Mouse (Mus musculus): ENCODE results near the gene Cd164l2. TPM values are rescaled to one million over a fixed set of nuclear protein-coding genes. Genes with fewer than 3 reads are reported as not detected.

Cd164l2 gene
- polyA plus RNA-seq, 1 experiment from 2014 or later: 0.13 TPM

DNA sequence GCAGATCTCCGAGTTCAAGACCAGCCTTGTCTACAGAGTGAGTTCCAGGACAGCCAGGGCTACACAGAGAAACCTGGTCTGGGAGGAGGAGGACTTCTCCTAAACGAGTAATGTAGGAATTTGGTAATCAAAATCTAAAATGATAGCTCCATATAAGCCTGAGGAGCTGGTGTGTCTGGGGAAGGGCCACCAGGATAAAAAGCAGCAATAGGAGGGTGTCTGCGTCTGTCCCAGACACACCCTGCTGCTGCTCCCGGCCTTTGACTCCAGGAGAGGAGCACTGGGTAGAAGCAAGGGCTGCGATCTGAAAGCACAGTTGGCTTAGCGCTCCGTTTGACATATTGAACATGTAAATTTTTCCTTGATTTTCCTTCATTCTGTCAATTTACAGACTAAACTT lies 36.7 kb upstream of the Cd164l2 start:
- H3K4me2 ChIP-seq (ENCODE audit: low read depth, low read length): no peak overlapping the region
- no peaks in the 10 kb centered on the region for H3K9me3 ChIP-seq (replicated peaks; ENCODE audit: control insufficient read depth, low read length)
- WGBS (ENCODE audit: insufficient replicate concordance): 66% methylated on average over 7 of the region's 7 CpGs
- no peak overlapping the region for H3K9ac ChIP-seq (ENCODE audit: low read depth, low read length)
- no peaks in the 10 kb centered on the region for H3K27me3 ChIP-seq (ENCODE audit: control insufficient read depth, insufficient read depth, low read depth, low read length)
- peak overlapping the region; percentile 34; the same call in 1 of the 2 replicates for H3K27ac ChIP-seq (ENCODE audit: low read length)
- peaks cover 2% of the 10 kb centered on the region; the same call in 1 of the 2 replicates for H3K36me3 ChIP-seq (ENCODE audit: control insufficient read depth, insufficient read depth)
- H3K4me1 ChIP-seq (ENCODE audit: control insufficient read depth, low read depth, low read length): peaks cover 37% of the 10 kb centered on the region
- no peak overlapping the region for H3K4me3 ChIP-seq (ENCODE audit: low read depth, low read length)
- ATAC-seq (ENCODE audit: low read depth): no peak

DNA sequence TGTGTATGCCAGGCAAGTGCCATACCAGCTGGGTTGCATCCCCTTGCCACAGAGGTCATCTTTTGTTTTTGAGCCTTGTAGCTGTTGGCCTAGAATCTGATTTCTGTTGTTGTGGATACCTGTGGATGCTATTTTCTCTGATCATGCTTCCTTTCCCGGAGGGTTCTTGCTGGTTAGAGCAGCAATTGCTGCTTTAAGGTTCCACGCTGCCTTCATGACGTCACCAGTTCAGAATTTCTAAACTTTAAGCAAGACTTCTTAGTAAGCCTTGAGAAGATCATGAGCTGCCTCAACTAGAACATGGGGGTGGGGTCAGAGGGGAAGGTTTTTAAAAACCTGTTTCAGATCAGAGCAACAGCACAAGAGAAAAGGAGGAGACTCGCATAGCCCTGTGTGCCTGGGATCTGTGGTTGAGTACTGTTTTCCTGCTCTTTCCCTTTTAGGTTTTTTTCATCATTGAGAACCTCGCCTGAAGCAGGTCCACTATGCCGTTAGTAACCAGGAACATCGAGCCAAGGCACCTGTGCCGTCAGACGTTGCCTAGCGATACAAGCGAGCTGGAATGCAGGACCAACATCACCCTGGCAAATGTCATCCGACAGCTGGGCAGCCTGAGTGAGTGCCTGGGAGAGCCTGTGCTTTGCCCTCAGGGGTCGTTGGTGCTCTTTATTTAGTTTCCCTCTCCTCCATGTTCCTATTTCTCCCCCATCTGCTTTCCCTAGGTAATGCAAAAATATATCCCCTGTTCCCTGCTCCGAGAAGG lies 35.8 kb upstream of the Cd164l2 start:
- H3K4me2 ChIP-seq (ENCODE audit: low read depth, low read length): no peak overlapping the region
- no peak overlapping the region for H3K9ac ChIP-seq (ENCODE audit: low read depth, low read length)
- no peak overlapping the region for H3K4me3 ChIP-seq (ENCODE audit: low read depth, low read length)
- peaks cover 37% of the 10 kb centered on the region for H3K4me1 ChIP-seq (ENCODE audit: control insufficient read depth, low read depth, low read length)
- no peak overlapping the region for H3K27ac ChIP-seq (ENCODE audit: low read length)
- 75% methylated on average over 14 of the region's 14 CpGs for WGBS (ENCODE audit: insufficient replicate concordance)
- H3K27me3 ChIP-seq (ENCODE audit: control insufficient read depth, insufficient read depth, low read depth, low read length): no peaks in the 10 kb centered on the region
- ATAC-seq (ENCODE audit: low read depth): no peak
- no peaks in the 10 kb centered on the region for H3K9me3 ChIP-seq (replicated peaks; ENCODE audit: control insufficient read depth, low read length)
- H3K36me3 ChIP-seq (ENCODE audit: control insufficient read depth, insufficient read depth): peaks cover 4% of the 10 kb centered on the region; the same call in 1 of the 2 replicates

DNA sequence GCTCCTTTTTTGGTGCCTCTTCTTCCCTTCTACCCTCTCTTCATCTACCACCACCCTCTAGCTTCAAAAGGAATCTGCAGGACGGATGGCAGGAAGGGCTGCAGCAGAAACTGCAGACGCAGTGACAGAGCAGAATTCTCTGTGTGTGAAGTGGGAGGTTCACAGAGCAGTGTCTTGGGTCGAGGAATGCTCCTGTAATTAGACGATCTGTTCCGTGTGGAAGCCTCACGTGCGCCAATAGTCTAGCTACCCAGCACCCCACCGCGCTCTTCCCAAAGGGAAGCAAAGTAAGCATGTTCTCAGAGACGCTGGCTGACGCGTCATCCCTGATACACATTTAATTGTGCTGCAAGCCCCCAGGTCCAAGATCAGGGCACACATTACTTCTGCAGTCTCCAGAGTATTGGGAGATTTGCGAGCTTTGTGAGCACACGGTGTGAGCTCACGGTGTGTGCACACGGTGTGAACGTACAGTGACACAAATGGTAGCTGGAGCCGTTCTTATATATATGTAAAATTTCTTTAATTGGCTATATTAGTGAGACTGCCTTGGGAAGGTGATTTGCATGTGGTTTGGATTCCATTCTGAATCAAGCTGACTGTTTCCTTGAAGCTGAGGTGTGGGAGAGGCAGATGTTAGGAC lies 35.0 kb upstream of the Cd164l2 start:
- H3K9me3 ChIP-seq (replicated peaks; ENCODE audit: control insufficient read depth, low read length): no peaks in the 10 kb centered on the region
- H3K36me3 ChIP-seq (ENCODE audit: control insufficient read depth, insufficient read depth): peaks cover 4% of the 10 kb centered on the region; the same call in 1 of the 2 replicates
- 85% methylated on average over 18 of the region's 18 CpGs for WGBS (ENCODE audit: insufficient replicate concordance)
- peak overlapping the region; percentile 76 for H3K27ac ChIP-seq (ENCODE audit: low read length)
- no peak overlapping the region for H3K9ac ChIP-seq (ENCODE audit: low read depth, low read length)
- H3K27me3 ChIP-seq (ENCODE audit: control insufficient read depth, insufficient read depth, low read depth, low read length): no peaks in the 10 kb centered on the region
- no peak overlapping the region for H3K4me2 ChIP-seq (ENCODE audit: low read depth, low read length)
- no peak for ATAC-seq (ENCODE audit: low read depth)
- H3K4me1 ChIP-seq (ENCODE audit: control insufficient read depth, low read depth, low read length): peaks cover 37% of the 10 kb centered on the region
- H3K4me3 ChIP-seq (ENCODE audit: low read depth, low read length): no peak overlapping the region

DNA sequence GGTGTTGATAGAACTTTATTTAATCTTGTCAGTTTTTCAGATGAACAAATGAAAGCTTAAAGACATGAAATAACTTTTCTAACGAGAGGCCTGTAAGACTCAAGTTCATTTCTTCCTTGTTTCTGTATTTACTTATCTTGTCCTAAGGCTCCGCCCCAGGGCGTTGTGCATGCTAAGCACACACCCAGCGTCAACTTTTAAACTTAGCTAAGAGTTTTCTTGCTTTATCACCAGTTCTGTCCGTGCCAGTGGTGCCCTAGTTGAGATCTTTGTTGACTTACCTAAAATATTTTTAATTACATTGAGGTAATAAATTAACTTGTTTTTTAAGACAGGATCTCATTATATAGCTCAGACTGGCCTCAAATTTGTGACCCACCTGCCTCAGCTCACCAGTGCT lies 33.6 kb upstream of the Cd164l2 start:
- H3K4me1 ChIP-seq (ENCODE audit: control insufficient read depth, low read depth, low read length): peaks cover 32% of the 10 kb centered on the region
- no peak overlapping the region for H3K4me3 ChIP-seq (ENCODE audit: low read depth, low read length)
- no peaks in the 10 kb centered on the region for H3K27me3 ChIP-seq (ENCODE audit: control insufficient read depth, insufficient read depth, low read depth, low read length)
- H3K36me3 ChIP-seq (ENCODE audit: control insufficient read depth, insufficient read depth): peaks cover 4% of the 10 kb centered on the region; the same call in 1 of the 2 replicates
- H3K4me2 ChIP-seq (ENCODE audit: low read depth, low read length): peak overlapping the region; percentile 42
- H3K9ac ChIP-seq (ENCODE audit: low read depth, low read length): no peak overlapping the region
- H3K9me3 ChIP-seq (replicated peaks; ENCODE audit: control insufficient read depth, low read length): no peaks in the 10 kb centered on the region
- 18% methylated on average over 5 of the region's 5 CpGs for WGBS (ENCODE audit: insufficient replicate concordance)
- peak overlapping the region; percentile 76 for H3K27ac ChIP-seq (ENCODE audit: low read length)
- peak; percentile 86 for ATAC-seq (ENCODE audit: low read depth)

DNA sequence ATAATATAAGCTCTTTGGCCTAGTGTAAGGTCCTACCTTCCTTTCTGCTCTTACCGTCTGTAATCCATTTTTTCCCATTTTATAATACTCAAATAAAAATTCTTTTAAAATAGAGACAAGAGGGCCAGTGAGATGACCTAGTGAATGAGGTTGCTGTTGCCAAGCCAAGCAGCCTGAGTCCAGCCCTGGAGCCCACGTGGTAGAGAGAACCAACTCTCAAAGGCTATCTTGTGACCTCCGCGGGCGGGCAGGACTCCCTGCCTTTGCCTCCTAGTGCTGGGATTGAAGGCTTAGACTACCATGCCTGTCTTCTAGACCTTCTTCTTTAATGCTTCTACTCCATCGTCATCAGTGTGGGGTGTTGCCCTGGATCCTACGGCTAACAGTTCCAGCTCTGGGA lies 32.7 kb upstream of the Cd164l2 start:
- H3K27ac ChIP-seq (ENCODE audit: low read length): no peak overlapping the region
- H3K9ac ChIP-seq (ENCODE audit: low read depth, low read length): no peak overlapping the region
- H3K4me1 ChIP-seq (ENCODE audit: control insufficient read depth, low read depth, low read length): peaks cover 30% of the 10 kb centered on the region
- peaks cover 4% of the 10 kb centered on the region; the same call in 1 of the 2 replicates for H3K36me3 ChIP-seq (ENCODE audit: control insufficient read depth, insufficient read depth)
- no peaks in the 10 kb centered on the region for H3K9me3 ChIP-seq (replicated peaks; ENCODE audit: control insufficient read depth, low read length)
- 87% methylated on average over 7 of the region's 7 CpGs for WGBS (ENCODE audit: insufficient replicate concordance)
- no peak overlapping the region for H3K4me3 ChIP-seq (ENCODE audit: low read depth, low read length)
- H3K27me3 ChIP-seq (ENCODE audit: control insufficient read depth, insufficient read depth, low read depth, low read length): no peaks in the 10 kb centered on the region
- no peak overlapping the region for H3K4me2 ChIP-seq (ENCODE audit: low read depth, low read length)
- no peak for ATAC-seq (ENCODE audit: low read depth)

DNA sequence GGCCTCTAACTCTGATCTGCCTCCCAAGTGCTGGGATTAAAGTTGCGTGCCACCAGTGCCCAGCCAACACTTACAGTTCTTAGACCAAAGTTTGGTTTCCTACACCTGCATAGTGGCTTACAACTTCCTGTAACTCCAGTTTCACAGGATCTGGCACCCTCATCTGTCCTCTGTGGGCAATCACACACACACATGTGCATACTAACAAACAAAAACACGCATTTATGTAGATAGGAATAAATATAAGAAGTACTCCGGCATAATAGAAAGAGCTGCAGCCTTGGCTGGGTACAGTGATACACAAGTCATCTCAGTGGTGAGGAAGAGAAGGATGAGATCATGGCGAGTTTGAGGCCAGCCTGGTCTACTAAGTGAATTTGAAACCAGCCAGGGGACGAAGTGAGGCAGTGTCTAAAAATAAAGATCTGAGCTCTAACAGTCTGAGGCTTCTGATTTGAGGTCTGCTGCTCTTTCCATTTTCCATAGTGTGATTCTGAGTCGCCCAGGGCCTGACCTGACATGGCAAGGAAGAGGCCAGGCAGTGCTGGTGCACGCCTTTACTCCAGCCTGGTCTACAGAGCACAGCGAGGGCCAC lies 29.4 kb upstream of the Cd164l2 start:
- ATAC-seq (ENCODE audit: low read depth): no peak
- Histone ChIP-seq H3K36me3 (ENCODE audit: control insufficient read depth, insufficient read depth) (peaks cover 24% of the 10 kb centered on the region), H3K4me2 (ENCODE audit: low read depth, low read length) (no peak overlapping the region), H3K9ac (ENCODE audit: low read depth, low read length) (no peak overlapping the region), H3K4me1 (ENCODE audit: control insufficient read depth, low read depth, low read length) (peaks cover 16% of the 10 kb centered on the region), H3K9me3 (replicated peaks; ENCODE audit: control insufficient read depth, low read length) (no peaks in the 10 kb centered on the region), H3K27me3 (ENCODE audit: control insufficient read depth, insufficient read depth, low read depth, low read length) (no peaks in the 10 kb centered on the region), H3K27ac (ENCODE audit: low read length) (no peak overlapping the region), H3K4me3 (ENCODE audit: low read depth, low read length) (no peak overlapping the region)
- 84% methylated on average over 8 of the region's 8 CpGs for WGBS (ENCODE audit: insufficient replicate concordance)

DNA sequence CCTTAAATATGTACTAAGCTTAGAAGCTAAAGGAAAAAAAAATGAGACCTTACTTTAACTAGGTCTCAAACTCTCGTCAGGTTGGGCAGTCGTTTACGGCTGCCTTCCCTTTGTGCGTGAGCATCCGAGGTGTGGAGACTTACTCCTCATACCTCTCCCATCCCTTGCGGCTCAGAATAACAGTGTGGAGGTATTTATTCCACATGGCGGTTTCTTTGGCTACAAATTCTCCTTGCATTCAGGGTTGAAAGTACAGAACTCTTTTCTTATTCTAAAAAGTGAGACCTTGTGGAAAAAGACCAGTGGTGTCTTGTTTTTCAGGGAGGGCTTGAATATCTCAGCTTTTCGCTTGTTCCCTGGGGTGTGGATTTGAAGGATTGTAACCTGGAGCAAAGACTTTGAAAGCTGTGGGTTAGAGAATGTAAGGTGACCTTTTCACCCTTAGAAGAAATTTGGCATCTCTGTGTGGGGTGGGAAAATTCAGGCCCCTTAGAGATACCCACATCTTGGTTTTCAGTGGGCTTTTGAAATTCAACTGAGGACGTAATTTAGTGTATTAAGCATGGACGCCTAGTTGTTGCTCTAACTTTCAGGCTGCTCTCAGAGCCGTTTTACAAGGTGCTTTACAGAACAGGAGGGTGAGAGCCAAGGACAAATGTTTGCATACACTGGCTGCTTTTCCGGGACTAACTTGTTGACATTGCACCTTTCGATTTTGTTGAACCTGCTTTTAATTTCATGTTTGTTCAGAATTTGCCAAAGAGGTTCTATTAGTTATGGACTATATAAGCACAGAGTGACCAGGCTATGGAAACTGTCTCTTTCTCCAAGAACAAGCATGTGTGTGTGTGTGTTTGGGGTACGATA lies 27.7 kb upstream of the Cd164l2 start:
- no peak overlapping the region for H3K9ac ChIP-seq (ENCODE audit: low read depth, low read length)
- H3K4me2 ChIP-seq (ENCODE audit: low read depth, low read length): no peak overlapping the region
- H3K27me3 ChIP-seq (ENCODE audit: control insufficient read depth, insufficient read depth, low read depth, low read length): no peaks in the 10 kb centered on the region
- 75% methylated on average over 14 of the region's 14 CpGs for WGBS (ENCODE audit: insufficient replicate concordance)
- peaks cover 34% of the 10 kb centered on the region for H3K36me3 ChIP-seq (ENCODE audit: control insufficient read depth, insufficient read depth)
- no peak for ATAC-seq (ENCODE audit: low read depth)
- H3K4me3 ChIP-seq (ENCODE audit: low read depth, low read length): no peak overlapping the region
- H3K4me1 ChIP-seq (ENCODE audit: control insufficient read depth, low read depth, low read length): peaks cover 3% of the 10 kb centered on the region; the same call in 1 of the 2 replicates
- no peaks in the 10 kb centered on the region for H3K9me3 ChIP-seq (replicated peaks; ENCODE audit: control insufficient read depth, low read length)
- H3K27ac ChIP-seq (ENCODE audit: low read length): peak overlapping the region; percentile 29; the same call in 1 of the 2 replicates

DNA sequence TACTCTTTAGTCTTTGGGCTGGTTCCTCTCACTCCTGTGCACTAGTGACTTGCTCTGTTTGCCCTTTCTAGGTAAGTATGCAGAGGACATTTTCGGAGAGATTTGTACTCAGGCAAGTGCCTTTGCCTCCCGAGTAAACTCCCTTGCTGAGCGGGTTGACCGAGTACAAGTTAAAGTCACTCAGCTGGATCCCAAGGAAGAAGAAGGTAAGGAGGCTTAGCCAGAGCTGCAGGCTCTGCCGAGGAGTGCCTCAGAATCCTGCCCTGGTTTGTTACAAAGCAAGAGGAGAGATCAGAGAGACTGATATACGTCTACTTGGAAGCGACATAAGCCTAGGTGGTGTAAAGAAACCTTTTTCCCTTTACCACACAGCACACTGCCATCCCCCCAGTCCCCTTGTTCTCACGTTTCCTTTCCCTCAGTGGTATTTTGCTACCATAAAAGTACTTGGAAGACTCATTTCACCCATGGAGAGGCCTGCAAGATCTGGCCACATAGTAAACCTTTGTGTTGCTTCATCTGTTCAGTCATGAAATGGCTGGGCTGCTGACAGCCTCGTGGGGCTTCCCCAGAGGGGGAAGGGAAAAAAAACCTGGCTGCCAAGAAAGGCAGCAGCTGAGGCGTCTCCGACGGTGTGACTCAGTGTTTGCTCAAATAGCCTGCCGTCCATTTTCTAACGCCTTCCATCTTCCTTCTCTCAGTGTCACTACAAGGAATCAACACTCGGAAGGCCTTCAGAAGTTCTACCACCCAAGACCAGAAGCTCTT lies 26.8 kb upstream of the Cd164l2 start:
- WGBS (ENCODE audit: insufficient replicate concordance): 76% methylated on average over 15 of the region's 15 CpGs
- H3K9ac ChIP-seq (ENCODE audit: low read depth, low read length): no peak overlapping the region
- H3K4me3 ChIP-seq (ENCODE audit: low read depth, low read length): no peak overlapping the region
- ATAC-seq (ENCODE audit: low read depth): peak; percentile 50; the same call in 1 of the 2 replicates
- peaks cover 3% of the 10 kb centered on the region; the same call in 1 of the 2 replicates for H3K4me1 ChIP-seq (ENCODE audit: control insufficient read depth, low read depth, low read length)
- H3K36me3 ChIP-seq (ENCODE audit: control insufficient read depth, insufficient read depth): peaks cover 42% of the 10 kb centered on the region
- no peak overlapping the region for H3K4me2 ChIP-seq (ENCODE audit: low read depth, low read length)
- H3K27me3 ChIP-seq (ENCODE audit: control insufficient read depth, insufficient read depth, low read depth, low read length): no peaks in the 10 kb centered on the region
- H3K27ac ChIP-seq (ENCODE audit: low read length): peak overlapping the region; percentile 29
- no peaks in the 10 kb centered on the region for H3K9me3 ChIP-seq (replicated peaks; ENCODE audit: control insufficient read depth, low read length)

Data from liver, embryonic 16.5 days (tissue).